Mouse (Mus musculus): Measurements from ENCODE around the gene Tnpo1. TPM values are rescaled to one million over a fixed set of nuclear protein-coding genes. Genes with fewer than 3 reads are reported as not detected.
A peak's percentile ranks its signal among the peaks of the same experiment; 100 is the strongest.

The Tnpo1 gene
- 10 to 100 TPM; 26.7 to 38.3 TPM for polyA plus RNA-seq (2017; shearing (Covaris generic))

DNA sequence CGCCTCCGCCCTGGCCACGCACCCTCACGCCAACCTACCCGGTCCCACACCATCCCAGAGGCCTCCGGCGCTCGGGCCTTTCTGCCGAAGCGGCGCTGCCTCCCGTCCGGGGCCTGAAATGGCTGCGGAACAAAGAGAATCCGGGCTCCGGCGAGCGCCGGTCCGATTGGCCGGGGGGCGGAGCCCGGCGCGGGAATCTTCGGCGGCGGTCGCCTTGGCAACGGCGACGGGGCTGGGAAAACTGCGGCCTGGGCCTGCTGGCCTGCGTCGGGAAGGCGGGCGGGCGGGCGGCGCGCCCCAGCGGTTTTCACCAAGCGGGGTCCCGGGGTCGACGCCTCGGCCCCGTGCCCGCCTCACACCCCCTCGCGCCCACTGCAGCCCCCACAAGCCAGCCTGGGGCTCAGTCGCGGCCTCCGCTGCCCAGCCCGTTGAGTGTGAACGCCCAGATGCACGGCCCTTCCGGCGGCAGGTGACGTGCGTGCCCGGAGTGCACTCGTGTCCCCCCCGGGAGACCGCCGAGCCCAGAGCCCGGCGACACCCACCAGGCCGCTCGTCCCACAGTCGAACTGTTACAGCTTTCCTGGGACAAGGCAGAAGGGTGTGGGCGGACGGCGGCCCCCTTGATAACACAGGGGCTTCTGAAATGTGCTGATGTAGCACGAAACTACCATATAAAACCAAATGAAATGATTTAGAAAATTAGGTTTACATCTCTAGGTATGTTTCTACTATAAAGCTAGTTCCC lies at the start of gene Tnpo1:
Gene Tnpo1 (minus strand): TSS at position 172 of the 745 bp plus-strand sequence.
- ATAC-seq, result peak; percentile 67

DNA sequence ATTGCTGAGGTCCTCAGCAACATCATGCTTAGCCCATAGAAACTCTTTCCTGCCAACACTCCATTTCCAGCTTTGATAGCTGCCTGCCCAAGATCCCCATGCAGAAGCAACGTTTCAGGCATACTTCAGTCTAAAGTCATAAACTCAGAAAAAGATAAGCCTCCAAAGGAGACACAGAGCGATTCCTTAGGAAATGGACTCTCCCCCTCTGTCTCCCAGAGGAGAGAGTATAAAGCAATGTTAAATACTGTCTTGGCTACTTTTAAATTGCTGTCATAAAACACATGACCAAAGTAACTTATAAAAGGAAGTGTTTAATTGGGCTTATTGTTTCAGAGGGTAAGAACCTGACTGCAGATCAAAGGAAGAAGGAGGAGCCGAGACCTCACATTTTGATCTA lies 45.9 kb upstream of the Tnpo1 start:
- ATAC-seq, result no peak

DNA sequence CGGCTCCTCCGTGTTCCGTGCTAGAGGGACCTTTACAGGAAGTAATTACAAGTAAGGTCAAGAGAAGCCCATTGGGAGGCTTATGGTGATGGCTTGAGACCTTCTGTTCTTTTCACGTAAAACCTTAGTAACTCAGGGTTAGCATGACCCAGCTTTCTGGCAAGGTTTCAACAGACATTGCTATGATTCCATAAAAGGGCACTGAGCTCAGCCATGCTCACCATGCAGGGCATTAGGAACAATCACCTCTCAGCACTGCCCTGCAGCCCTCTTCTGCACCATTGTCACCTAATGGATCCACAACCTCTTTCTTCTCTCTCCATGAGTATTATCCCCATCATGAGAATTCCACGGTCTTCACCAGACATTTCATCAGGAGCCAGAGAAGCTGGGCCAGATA lies 45.5 kb upstream of the Tnpo1 start:
- ATAC-seq, result no peak

DNA sequence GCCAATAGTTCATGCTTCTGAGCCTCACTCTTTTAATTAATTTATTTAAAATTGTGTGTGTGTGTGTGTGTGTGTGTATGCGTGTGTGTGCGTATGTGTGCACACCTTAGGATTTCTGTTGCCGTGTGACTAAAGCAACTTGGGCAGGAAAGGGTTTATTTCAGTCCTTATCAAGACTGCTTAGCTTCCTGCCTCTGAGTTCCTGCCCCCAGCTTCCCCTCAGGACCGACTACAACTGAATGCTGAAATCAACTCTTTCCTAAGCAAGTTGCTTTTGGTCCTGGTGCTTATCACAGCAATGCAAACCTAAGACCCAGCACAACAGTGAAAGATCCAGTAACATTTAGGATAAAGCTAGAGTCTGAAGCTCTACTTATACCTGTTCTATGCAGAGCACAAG lies 42.3 kb upstream of the Tnpo1 start:
- ATAC-seq, result no peak

DNA sequence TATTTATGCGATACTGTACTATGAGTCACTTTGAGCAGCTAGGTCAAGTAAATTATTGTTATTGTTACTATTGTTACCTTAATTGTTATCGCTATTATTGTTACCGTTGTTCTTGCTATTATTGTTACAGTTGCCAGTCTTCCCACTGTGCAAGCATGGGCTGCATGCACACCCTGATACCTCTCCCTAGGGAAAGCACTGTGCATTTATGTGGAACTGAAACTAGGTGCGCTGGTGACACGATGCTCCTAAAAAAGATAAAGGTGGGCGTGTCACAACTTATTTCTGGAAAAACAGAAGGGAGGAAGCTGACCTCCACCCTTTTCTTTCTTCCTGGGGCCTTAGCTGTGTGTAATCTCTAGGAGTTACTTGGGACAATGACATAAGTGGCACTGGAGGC lies 41.8 kb upstream of the Tnpo1 start:
- no peak for ATAC-seq

DNA sequence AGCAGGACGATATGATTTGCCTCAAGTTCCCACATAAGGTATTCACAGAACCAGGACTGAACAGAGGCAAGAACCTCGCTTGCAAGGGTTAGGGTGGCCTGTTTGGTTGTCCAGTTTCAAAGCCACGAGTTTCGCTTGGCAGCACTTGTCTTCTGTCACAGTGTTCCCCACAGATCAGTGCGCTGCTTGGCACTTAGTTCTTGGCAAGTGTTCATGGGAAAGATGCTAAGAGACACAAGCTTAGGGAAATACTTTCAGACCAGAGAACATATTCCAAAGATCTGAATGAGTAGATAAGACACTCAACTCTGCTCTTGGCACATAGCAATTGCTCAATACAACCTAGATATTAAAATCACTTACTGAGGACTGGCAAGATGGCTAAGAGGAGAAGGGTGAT lies 40.4 kb upstream of the Tnpo1 start:
- ATAC-seq, result no peak

DNA sequence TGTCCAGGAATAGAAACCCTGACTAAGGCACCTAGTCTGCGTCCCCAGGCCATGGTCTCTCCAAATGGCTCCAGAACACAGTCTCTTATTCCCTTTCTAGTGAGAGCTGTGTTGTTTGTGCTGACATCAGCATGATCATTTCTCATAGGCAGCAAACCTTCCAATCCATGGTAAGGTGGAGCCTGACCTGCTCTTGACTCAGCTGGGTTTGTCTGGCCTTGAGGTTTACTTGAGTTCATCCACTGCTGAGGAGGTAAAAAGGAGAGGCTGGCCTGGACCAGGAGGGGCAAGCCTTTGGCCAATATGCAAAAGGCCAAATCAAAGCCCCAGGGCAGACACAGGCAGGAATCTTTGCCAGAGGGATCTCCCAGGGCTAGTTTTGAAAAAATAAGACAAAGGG lies 37.4 kb upstream of the Tnpo1 start:
- ATAC-seq, result no peak

DNA sequence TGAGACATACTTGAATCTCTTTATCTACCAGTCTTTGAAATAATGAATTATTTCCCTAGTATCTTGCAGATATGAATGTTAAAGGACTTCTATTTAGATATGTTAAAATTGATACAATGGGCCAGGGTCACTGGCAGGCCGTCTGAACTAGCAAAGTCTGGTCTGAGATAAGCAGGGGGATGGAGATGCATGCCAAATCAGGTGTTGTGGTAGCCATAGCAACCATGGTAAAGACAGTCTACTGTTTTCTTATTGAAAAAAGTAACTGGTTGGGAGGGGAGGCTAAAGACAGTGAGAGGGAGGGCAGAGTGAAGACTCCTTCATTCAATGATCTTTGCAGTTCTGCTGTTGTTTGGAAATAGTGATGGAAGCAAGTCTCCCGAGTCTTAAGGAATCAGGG lies 32.0 kb upstream of the Tnpo1 start:
- ATAC-seq, result no peak

DNA sequence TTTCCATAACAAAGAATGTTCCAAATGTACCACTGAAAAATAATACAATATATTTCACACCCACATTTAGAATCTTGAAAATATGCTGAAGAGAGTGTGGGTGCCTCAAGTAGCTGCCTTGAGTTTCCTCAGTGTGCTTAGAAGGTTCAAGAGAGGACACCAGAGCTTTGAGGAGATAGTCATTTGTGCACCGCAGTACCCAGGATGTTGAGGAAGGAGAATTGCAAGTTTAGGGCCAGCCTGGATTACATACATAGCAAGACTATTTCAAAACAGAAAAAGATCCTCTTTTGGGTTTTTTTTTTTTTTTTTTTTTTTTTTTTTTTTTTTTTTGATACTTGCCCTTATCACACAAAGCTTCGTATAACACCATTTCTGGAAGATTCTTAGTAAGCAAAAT lies 30.0 kb upstream of the Tnpo1 start:
- no peak for ATAC-seq

DNA sequence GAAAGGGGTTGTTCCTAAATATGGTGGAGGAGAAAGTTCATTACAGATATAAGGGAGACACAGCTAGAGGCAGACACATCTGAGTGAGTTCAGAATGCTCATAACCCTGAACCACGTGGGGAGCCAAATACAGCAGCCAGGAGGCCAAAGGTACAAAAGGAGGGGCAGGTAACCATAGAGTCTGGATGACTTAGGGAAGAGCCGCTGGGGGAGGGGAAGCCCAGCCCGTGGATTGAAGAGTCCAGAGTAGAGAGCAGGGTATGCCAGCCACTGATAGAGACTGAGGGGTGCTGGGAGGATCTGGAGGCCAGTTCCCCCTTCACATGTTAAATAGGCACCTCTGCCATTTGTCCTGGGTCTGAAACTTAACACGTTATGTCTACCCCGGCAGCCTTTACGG lies 29.5 kb upstream of the Tnpo1 start:
- no peak for ATAC-seq

DNA sequence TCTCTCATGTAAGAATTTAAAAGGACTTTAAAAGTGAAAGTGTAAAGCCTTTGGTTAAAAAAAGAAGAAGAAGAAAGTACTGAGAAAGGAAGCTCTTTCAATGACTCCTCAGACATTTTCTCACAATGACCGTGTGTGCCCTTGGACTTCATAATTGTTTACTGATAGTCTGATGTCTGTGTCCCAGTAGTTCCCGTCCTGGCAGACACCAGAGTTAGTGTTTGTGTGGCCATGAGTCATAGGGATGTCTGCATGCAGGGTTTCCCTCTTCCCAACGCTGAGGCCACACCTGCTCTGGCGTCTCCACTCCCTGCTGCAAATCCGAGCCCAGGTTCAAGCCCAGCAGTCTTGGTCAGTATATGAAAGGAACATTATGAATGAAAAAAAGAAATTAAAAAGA lies 29.0 kb upstream of the Tnpo1 start:
- no peak for ATAC-seq

DNA sequence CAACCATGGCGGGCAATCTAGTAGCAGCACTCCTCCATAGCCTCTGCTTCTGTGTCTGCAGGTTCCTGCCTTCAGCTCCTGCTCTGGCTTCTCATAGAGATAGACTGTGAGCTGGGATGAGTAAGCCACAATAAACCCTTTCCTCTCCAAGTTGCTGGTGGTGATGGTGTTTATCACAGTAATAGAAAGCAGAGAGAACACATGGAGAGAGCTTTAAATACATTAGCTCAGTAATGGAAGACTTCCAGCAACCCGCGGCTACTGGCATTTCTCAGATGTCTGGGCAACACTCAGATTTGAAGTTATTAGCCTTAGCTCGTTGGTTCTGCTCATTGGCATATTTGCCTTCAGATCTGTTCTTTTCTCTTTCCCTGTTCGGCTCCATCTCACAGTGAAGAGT lies 27.6 kb upstream of the Tnpo1 start:
- no peak for ATAC-seq

DNA sequence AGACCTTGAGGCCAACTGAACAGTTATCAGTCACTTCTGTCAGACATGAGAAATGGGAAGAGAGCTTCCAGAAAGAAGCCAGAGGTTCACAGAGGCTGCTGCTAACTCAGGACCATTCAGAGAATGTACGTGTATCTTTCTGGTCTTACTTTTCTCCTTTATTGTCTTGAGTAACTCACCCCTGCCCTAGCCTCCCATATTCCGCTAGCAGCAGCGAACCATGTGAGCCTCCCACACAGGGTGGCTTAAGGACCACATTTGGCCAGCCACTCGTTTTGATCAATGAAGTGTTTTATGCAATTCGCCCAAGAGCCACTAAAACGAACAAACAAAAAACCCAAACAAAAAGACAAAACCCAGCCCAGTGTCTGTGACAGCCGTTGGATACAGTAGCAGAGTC lies 25.8 kb upstream of the Tnpo1 start:
- no peak for ATAC-seq

DNA sequence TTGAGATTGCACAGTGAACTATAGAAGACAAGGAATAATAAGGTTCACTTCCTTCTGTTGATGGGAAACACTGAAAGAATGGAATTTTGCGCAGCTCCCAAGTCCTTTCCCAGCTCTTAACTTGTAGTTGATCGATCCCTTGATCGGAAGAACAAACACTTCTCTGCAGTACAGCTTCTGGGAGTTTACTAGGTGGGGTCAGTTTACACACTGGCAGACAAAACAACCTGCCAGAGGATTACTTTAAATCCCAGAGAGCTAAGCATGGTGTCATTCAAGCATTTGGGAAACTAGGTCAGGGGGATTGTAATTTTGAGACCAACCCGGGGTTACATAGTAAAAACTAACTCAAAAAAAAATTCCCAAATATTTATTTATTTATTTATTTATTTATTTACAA lies 22.0 kb upstream of the Tnpo1 start:
- ATAC-seq, result no peak

DNA sequence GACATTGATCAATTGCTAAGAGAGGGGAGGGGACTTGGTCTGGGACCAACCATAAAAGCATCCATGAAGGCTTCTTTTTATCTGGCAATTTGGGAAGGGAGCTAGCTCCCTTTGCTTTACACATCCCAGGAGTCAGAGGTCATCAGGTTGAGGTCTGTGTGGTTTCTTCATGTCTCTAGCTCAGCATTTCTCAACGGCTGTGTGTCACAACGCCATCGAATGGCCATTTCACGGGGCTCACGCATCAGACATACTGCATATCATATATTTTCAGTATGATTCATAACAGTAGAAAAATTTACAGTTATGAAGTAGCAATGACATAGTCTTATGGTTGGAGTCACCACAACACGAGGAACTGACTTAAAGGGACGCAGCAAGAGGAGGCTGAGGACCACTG lies 20.2 kb upstream of the Tnpo1 start:
- ATAC-seq, result no peak

DNA sequence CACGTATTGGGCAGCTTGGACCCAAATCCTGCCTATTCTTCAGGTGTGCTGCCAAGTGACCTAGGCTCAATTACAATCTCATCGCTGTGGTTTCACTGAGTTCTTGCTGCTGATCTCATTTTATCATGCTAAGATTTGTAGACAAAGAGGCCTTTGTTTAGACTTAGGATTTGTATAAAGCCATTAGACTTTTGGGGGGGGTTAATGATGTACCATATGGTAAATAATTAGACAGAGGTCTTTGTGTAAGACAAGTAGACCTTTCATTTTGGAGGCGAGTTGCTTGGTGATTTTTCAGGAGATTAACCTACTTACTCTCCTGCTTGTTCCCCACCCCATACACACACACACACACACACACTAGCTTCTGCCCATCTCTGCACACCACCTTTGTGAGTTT lies 19.7 kb upstream of the Tnpo1 start:
- ATAC-seq, result no peak

DNA sequence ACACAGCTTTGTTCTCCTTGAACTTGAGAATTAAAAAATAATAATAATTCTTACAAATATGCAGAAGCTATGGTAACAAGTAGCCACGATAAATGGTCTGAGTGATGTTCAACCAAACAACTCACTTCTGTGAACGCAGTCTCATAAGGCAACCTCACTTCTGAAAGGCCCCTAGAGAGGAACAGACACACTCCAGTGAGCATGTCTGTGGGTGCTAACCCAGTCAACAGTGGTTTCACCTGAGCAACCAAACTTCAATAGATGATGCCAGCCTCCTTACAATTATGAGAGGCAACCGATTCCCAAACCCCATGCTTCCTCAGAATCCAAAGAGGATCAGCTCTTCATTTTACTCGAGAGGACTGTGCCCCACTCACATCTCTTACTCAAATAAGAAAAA lies 19.2 kb upstream of the Tnpo1 start:
- ATAC-seq, result no peak

DNA sequence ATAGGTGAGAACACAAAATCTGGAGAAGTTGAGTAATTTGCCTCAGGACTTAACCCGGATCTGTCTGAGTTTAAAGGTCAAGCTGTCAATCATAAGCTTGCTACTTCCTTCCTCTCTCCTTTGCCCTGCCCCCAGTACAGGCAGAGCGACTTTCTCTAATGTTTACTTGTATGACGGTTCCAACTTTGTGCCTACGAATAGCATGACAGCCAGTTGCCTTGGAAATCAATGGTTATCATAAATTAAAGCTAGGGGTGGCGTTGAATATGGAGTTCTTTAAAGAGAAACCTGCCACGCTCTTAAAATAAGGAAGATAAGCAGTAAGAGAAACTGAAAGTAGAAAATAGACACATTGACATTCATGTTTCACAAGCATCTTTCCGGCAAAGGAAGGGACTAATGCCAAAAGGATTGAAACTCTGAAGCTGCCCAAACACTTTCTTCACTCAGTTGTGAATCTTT lies 18.5 kb upstream of the Tnpo1 start:
- ATAC-seq, result peak; percentile 96

DNA sequence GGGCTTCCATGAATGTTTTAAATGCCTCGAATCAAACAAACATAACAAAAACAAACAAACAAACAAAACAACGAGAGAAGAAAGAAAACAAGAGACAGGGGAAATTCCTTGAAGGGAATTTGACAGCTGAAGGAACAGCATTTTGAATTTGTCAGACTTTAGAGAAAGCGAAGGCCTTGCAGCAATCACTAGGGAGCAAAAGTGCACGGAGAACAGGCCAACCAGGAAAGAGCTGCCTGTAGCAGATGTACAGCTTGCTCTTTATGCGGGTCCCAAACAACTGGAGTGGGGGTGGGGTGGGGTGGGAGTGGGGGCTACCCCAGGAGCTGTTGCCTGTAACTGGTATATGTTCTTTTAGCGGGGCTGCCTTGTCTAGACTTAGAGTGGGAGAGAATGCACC lies 16.2 kb upstream of the Tnpo1 start:
- ATAC-seq, result no peak

DNA sequence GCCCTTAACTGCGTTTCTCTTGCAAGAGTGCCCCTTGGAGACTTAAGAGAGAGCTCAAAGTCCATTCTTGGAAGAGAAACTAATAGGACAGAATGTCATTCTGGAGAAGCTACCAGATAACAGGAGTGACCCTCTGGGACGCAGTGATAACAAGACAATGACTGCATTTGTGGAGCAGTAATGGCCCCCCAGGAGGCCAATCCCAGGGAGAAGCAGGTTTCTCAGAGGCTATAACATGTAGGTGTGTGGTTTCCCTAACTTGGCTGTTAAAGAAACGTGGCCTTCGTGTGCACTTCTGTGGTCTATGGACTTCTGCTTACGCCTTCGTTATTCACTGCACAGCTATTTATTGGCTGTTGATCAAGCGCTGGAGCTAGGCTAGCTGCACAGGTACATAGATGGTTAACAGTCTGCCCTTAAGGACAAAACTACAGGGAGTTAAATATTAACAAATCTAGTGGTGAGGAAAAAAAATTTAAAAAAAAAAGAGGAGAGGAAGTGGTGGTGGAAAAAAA lies 15.7 kb upstream of the Tnpo1 start:
- ATAC-seq, result no peak

DNA sequence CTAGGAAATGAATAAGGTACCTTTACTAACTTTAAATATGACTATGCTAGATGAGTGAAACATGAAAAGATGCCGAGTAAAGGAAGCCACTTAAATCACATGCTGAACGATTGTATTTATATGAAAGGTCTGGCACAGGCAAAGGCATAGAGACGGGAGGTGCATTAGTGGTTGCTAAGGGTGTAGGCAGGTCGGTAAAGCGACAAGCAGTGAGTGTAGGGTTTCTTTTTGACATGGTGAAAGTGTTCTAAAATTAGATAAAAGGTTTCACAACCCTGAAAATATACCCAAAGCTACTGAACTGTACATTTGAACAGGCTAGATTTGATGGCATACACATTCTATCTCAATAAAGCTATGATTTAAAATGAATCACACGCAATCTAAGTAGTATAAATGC lies 10.9 kb upstream of the Tnpo1 start:
- ATAC-seq, result no peak

DNA sequence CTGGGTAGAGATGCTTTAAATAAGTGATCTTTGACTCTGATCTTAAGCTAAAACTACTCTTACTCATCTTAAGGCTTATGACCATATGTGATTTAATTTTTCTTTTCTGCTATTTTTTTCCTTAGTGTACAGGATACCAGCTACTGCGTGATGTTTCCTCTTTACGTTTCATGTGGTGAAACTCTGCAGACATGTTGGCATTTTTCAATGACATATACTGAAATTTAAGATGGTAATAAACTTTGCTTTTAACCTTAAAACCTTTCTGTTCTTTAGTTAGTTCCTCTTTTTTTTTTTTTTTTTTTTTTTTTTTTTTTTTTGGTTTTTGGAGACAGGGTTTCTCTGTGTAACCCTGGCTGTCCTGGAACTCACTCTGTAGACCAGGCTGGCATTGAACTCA lies 2.7 kb upstream of the Tnpo1 start:
- no peak for ATAC-seq

DNA sequence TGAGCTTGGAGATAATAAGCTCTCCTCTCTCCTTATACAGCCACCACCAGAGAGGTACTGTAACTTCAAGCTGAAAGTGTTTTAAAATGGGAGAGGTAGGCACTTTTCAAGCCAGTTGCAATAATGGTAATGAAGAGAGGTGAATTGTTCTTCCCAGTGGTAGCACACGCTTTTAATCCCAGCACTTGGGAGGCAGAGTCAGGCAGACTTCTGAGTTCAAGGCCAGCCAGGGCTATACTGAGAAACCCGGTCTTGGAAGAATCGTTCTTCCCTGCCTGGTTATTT lies 716 bp upstream of the Tnpo1 start:
- ATAC-seq, result no peak

DNA sequence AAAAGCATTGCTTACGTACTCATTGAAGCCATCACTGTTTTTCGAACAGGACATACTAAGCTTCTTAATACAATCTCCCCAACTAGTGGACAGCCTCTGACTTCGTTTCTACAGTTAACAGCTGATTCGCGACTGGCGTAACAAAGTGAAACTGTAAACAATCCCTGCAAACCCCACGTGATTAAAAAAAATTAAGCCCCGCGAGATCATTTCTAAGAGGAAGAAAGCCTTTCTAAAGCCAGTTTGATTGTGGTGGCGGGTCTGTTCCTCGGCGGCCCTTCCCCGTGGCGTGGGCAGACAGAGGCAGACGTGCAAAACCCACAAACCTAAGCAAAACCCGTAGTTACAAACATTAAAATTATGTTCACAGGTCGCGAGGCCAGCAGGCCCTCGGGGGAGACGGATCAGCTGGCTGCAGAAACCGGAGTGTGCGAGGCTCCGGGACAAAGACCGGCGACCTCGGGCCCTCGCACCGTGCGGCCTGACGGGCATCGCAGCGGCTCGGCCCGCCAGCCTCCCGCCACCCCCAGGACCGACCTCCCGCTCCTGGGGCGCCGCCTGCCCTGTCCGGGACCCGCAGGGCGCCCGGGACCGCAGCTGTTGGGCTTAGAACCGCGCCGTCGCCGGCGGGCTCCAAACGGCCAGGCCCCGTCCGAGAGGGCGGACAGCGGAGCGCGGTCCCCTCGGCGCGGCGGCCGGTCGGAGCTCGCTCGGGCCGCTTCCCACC lies 535 bp downstream of the Tnpo1 start:
- peak; percentile 83 for ATAC-seq

All from activated CD4-positive, CD25-positive, alpha-beta regulatory T cell, adult 4 months (primary cell).